Mouse (Mus musculus): ENCODE measurements at regions not wholly inside any gene's neighbourhood (a gene's known extent, or its start where the extent isn't known, plus 50 kb on each side); places are given as distances from the start of the nearest gene placed in this dataset.

GRCm38 (mm10) chr5:97192656-97193055, 81.3 kb upstream of the Paqr3 start:
- 84% methylated on average over 13 of the region's 13 CpGs for WGBS
- no peaks in the 10 kb centered on the region for H3K36me3 ChIP-seq (replicated peaks; ENCODE audit: control insufficient read depth, insufficient read depth, low read depth, low read length)
- H3K27ac ChIP-seq (replicated peaks; ENCODE audit: low read depth, low read length): no peak overlapping the region

GRCm38 (mm10) chr5:97190695-97191094, 79.3 kb upstream of the Paqr3 start:
- WGBS: 37% methylated on average over 3 of the region's 3 CpGs
- Histone ChIP-seq H3K4me2 (ENCODE audit: low read depth, low read length) (no peak overlapping the region), H3K4me3 (ENCODE audit: low read depth, low read length) (no peak overlapping the region), H3K9ac (replicated peaks; ENCODE audit: low read length) (no peak overlapping the region), H3K27me3 (ENCODE audit: control insufficient read depth, insufficient read depth, low read length) (no peaks in the 10 kb centered on the region), H3K9me3 (replicated peaks; ENCODE audit: control insufficient read depth, low read length) (no peaks in the 10 kb centered on the region), H3K27ac (replicated peaks; ENCODE audit: low read depth, low read length) (no peak overlapping the region), H3K4me1 (ENCODE audit: control insufficient read depth, insufficient read depth, low read length) (no peaks in the 10 kb centered on the region), H3K36me3 (replicated peaks; ENCODE audit: control insufficient read depth, insufficient read depth, low read depth, low read length) (no peaks in the 10 kb centered on the region)
- DNase-seq (ENCODE audit: low spot score) (peak; percentile 41), ATAC-seq (replicated peaks; ENCODE audit: insufficient number of reproducible peaks, low FRiP score, low TSS enrichment, low read depth) (no peak)

More at GRCm38 (mm10) chr5:97192656-97193055, 81.3 kb upstream of the Paqr3 start:
- Histone ChIP-seq H3K4me1 (ENCODE audit: control insufficient read depth, insufficient read depth, low read length) (no peaks in the 10 kb centered on the region), H3K27me3 (ENCODE audit: control insufficient read depth, insufficient read depth, low read length) (no peaks in the 10 kb centered on the region), H3K9ac (replicated peaks; ENCODE audit: low read length) (no peak overlapping the region), H3K9me3 (replicated peaks; ENCODE audit: control insufficient read depth, low read length) (no peaks in the 10 kb centered on the region), H3K4me2 (ENCODE audit: low read depth, low read length) (no peak overlapping the region), H3K4me3 (ENCODE audit: low read depth, low read length) (no peak overlapping the region)
- DNase-seq (ENCODE audit: low spot score) (no peak), ATAC-seq (replicated peaks; ENCODE audit: insufficient number of reproducible peaks, low FRiP score, low TSS enrichment, low read depth) (no peak)

- no peak for DNase-seq (ENCODE audit: low spot score)
- Histone ChIP-seq H3K4me2 (ENCODE audit: low read depth, low read length) (no peak overlapping the region), H3K9me3 (replicated peaks; ENCODE audit: control insufficient read depth, low read length) (no peaks in the 10 kb centered on the region), H3K27ac (replicated peaks; ENCODE audit: low read depth, low read length) (no peak overlapping the region), H3K4me1 (ENCODE audit: control insufficient read depth, insufficient read depth, low read length) (no peaks in the 10 kb centered on the region), H3K4me3 (ENCODE audit: low read depth, low read length) (no peak overlapping the region), H3K9ac (replicated peaks; ENCODE audit: low read length) (no peak overlapping the region), H3K27me3 (ENCODE audit: control insufficient read depth, insufficient read depth, low read length) (no peaks in the 10 kb centered on the region), H3K36me3 (replicated peaks; ENCODE audit: control insufficient read depth, insufficient read depth, low read depth, low read length) (no peaks in the 10 kb centered on the region)
- ATAC-seq (replicated peaks; ENCODE audit: insufficient number of reproducible peaks, low FRiP score, low TSS enrichment, low read depth): no peak
- 80% methylated on average over 9 of the region's 9 CpGs for WGBS
Measured at GRCm38 (mm10) chr5:97184512-97184911, 73.1 kb upstream of the Paqr3 start.

DNA sequence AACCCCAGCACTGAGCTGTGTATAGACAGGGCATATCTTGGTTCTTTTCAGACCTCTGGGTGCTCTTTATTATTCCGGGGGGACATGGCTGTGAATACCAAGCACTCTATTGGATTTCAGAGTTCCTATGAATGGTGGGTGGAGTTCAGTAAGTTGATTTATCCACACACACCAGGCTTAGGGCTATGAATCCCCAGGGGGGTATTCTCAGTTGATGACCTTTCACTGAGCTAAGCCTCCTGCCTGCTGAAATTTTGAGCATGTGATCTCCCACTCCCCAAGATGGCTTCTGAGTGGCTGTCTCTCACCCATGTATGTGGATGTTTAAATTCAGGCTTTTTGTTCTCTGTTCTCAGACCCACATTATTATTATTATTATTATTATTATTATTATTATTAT, 69.9 kb upstream of the Paqr3 start:
- DNase-seq (ENCODE audit: low spot score): no peak
- 90% methylated on average over 1 of the region's 1 CpGs for WGBS

DNA sequence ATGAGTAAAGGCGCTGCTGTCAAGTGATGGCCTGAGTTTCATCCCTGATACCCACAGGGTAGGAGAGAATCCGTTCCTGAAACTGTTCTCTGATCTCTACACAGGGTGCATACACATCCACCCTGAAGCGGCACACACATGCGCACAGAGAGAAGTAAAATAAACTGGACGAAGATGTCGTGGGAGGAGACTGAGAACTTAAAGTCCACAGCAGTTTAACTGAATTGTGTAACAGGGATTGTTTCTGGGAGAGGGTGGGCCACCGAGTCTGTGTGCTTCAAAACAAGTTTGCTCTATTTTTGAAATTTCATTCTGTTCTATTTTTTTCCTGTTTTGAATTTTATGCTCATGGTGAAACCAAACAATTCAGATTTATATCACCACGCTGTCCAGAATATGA, 63.0 kb upstream of the Paqr3 start:
- ATAC-seq (replicated peaks; ENCODE audit: insufficient number of reproducible peaks, low FRiP score, low TSS enrichment, low read depth): no peak
- Histone ChIP-seq H3K9me3 (replicated peaks; ENCODE audit: control insufficient read depth, low read length) (no peaks in the 10 kb centered on the region), H3K4me1 (ENCODE audit: control insufficient read depth, insufficient read depth, low read length) (no peaks in the 10 kb centered on the region), H3K9ac (replicated peaks; ENCODE audit: low read length) (no peak overlapping the region), H3K27ac (replicated peaks; ENCODE audit: low read depth, low read length) (no peak overlapping the region), H3K4me3 (ENCODE audit: low read depth, low read length) (no peak overlapping the region), H3K27me3 (ENCODE audit: control insufficient read depth, insufficient read depth, low read length) (no peaks in the 10 kb centered on the region), H3K36me3 (replicated peaks; ENCODE audit: control insufficient read depth, insufficient read depth, low read depth, low read length) (no peaks in the 10 kb centered on the region), H3K4me2 (ENCODE audit: low read depth, low read length) (no peak overlapping the region)
- DNase-seq (ENCODE audit: low spot score): no peak
- 86% methylated on average over 8 of the region's 8 CpGs for WGBS

More for the DNA sequence above, 69.9 kb upstream of the Paqr3 start:
- Histone ChIP-seq H3K27ac (replicated peaks; ENCODE audit: low read depth, low read length) (no peak overlapping the region), H3K9ac (replicated peaks; ENCODE audit: low read length) (no peak overlapping the region), H3K4me2 (ENCODE audit: low read depth, low read length) (no peak overlapping the region), H3K4me3 (ENCODE audit: low read depth, low read length) (no peak overlapping the region), H3K27me3 (ENCODE audit: control insufficient read depth, insufficient read depth, low read length) (no peaks in the 10 kb centered on the region), H3K9me3 (replicated peaks; ENCODE audit: control insufficient read depth, low read length) (no peaks in the 10 kb centered on the region), H3K4me1 (ENCODE audit: control insufficient read depth, insufficient read depth, low read length) (no peaks in the 10 kb centered on the region), H3K36me3 (replicated peaks; ENCODE audit: control insufficient read depth, insufficient read depth, low read depth, low read length) (no peaks in the 10 kb centered on the region)
- ATAC-seq (replicated peaks; ENCODE audit: insufficient number of reproducible peaks, low FRiP score, low TSS enrichment, low read depth): no peak

GRCm38 (mm10) chr5:97167401-97168249, 56.2 kb upstream of the Paqr3 start:
- Histone ChIP-seq H3K9ac (replicated peaks; ENCODE audit: low read length) (no peak overlapping the region), H3K4me2 (ENCODE audit: low read depth, low read length) (no peak overlapping the region), H3K27ac (replicated peaks; ENCODE audit: low read depth, low read length) (no peak overlapping the region), H3K36me3 (replicated peaks; ENCODE audit: control insufficient read depth, insufficient read depth, low read depth, low read length) (no peaks in the 10 kb centered on the region), H3K9me3 (replicated peaks; ENCODE audit: control insufficient read depth, low read length) (no peaks in the 10 kb centered on the region), H3K4me3 (ENCODE audit: low read depth, low read length) (no peak overlapping the region), H3K4me1 (ENCODE audit: control insufficient read depth, insufficient read depth, low read length) (no peaks in the 10 kb centered on the region), H3K27me3 (ENCODE audit: control insufficient read depth, insufficient read depth, low read length) (no peaks in the 10 kb centered on the region)
- ATAC-seq (replicated peaks; ENCODE audit: insufficient number of reproducible peaks, low FRiP score, low TSS enrichment, low read depth) (no peak), DNase-seq (ENCODE audit: low spot score) (no peak)
- WGBS: 82% methylated on average over 18 of the region's 18 CpGs

DNA sequence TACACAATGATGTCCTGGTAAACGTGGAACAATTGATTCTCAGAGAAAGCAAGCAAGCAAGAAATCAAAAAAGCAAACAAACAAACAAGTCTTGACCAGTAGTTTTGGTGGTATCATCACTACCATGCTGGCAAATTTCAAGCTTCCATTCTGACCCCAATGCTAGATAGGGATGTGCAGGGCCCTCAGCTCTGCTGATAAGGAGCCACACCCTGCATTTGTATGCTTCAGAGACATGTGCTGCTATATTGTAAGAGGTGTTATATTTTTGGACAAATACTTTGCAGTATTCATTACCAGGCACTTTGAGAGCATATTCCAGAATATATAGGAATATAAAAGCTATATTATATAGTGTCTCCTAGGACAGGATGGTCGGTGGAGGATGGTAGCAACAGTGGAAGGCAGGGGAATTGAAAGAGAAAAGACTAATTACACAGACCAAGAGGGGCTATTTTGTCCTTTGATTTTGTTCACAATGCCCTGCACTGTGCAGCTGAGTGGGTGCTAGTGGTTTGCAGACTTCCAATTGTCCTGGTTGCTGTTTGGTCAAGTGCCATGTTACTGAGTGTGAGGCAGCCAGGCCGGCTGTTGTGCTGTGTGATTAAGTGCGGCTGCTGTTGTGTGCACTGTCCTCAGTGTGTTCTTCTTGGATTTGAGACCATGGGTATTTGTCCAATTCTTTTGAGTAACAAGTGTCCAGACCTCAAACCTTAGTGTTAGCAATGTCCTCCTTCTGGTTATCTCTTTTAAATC, 54.9 kb upstream of the Paqr3 start:
- Histone ChIP-seq H3K4me2 (ENCODE audit: low read depth, low read length) (no peak overlapping the region), H3K4me3 (ENCODE audit: low read depth, low read length) (no peak overlapping the region), H3K4me1 (ENCODE audit: control insufficient read depth, insufficient read depth, low read length) (no peaks in the 10 kb centered on the region), H3K9ac (replicated peaks; ENCODE audit: low read length) (no peak overlapping the region), H3K27me3 (ENCODE audit: control insufficient read depth, insufficient read depth, low read length) (no peaks in the 10 kb centered on the region), H3K9me3 (replicated peaks; ENCODE audit: control insufficient read depth, low read length) (no peaks in the 10 kb centered on the region), H3K36me3 (replicated peaks; ENCODE audit: control insufficient read depth, insufficient read depth, low read depth, low read length) (no peaks in the 10 kb centered on the region), H3K27ac (replicated peaks; ENCODE audit: low read depth, low read length) (no peak overlapping the region)
- WGBS: 75% methylated on average over 4 of the region's 4 CpGs
- DNase-seq (ENCODE audit: low spot score) (no peak), ATAC-seq (replicated peaks; ENCODE audit: insufficient number of reproducible peaks, low FRiP score, low TSS enrichment, low read depth) (0 out of 2 replicates have a peak, but pooled peaks have one; percentile 48)

Measured in embryonic facial prominence, embryonic 11.5 days (tissue).